Mouse (Mus musculus): ENCODE data around the gene Map3k6. TPM values are rescaled to one million over a fixed set of nuclear protein-coding genes. Genes with fewer than 3 reads are reported as not detected.

The Map3k6 gene
- total RNA-seq (2023): 10 to 100 TPM in 1 of 2 experiments, 1 to 10 TPM in 1; 6.7 to 11.1 TPM

GRCm38 (mm10) chr4:133240490-133240921 is at the start of gene Map3k6:
TSS of gene Map3k6 (plus strand) at chr4:133240818.

GRCm38 (mm10) chr4:133211751-133212561 is 28.7 kb upstream of the Map3k6 start, which contains the start of the genes Cd164l2 and Gpr3:
TSS of gene Cd164l2 (plus strand) at chr4:133212131.
TSS of gene Gpr3 (minus strand) at chr4:133212536.

GRCm38 (mm10) chr4:133262882-133263281 is 22.3 kb downstream of the Map3k6 start, which contains the start of gene Sytl1:
TSS of gene Sytl1 (minus strand) at chr4:133263113.

GRCm38 (mm10) chr4:133277104-133278026 is 36.7 kb downstream of the Map3k6 start, which contains the start of gene Tmem222:
TSS of gene Tmem222 (minus strand) at chr4:133277792.

Other genes starting within 250 kb of the Map3k6 start
- gene Ahdc1, start 229.6 kb upstream of the Map3k6 start, total RNA-seq (2023): 10 to 100 TPM; 13.3 to 17.4 TPM
- 100 to 1,000 TPM; 361 to 372 TPM for gene Wasf2, start 110.3 kb upstream of the Map3k6 start, total RNA-seq (2023)
- gene Cd164l2, start 28.7 kb upstream of the Map3k6 start, total RNA-seq (2023): 1 to 10 TPM in 1 of 2 experiments, not detected in 1; 1.2 TPM
- gene Gpr3, start 28.3 kb upstream of the Map3k6 start, total RNA-seq (2023): under 1 TPM; 0.26 to 0.61 TPM
- gene Sytl1, start 22.3 kb downstream of the Map3k6 start, total RNA-seq (2023): under 1 TPM; 0.67 to 0.73 TPM
- 10 to 100 TPM; 35.3 to 41.7 TPM for gene Tmem222, start 37.0 kb downstream of the Map3k6 start, total RNA-seq (2023)
- 10 to 100 TPM; 33.2 to 36.7 TPM for gene Wdtc1, start 112.7 kb downstream of the Map3k6 start, total RNA-seq (2023)
- gene Slc9a1, start 128.9 kb downstream of the Map3k6 start, total RNA-seq (2023): 10 to 100 TPM; 53.1 to 56.3 TPM
- not detected for gene Tent5b, start 239.3 kb downstream of the Map3k6 start, total RNA-seq (2023)